Mouse (Mus musculus) embryo, embryonic 11.5 days (tissue): ENCODE results near the gene Actn1.

Experiments used
- DNase-seq: peaks from one replicate; pipeline ENCODE4 v3.0.0-alpha.2; 2012; ENCODE audit warnings: low read depth, low spot score

Gene Actn1

GRCm38 (mm10) chr12:80136264-80136930 is 123.8 kb downstream of the Actn1 start:
- no peak for DNase-seq

DNA sequence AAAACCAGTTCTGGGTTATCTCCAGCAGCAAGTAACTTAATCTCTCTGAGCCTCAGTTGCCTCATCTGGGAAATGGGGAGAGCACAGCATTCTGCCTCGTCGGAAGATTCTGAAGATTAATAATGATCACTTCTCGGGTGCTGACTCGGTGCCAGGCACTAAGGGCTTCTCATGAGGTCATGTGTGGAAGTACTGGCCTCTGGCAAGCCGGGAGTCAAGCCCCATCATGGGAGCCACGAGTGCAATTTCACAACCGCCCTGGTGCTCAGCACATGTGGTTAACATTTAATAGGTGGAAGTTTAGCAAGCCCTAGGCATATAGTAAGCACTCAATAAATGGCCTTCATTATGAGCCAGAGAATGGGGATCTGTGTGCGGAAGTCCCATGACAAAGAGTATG is 125.0 kb downstream of the Actn1 start:
- no peak for DNase-seq

- DNase-seq: no peak
These were observed 127.1 kb downstream of the Actn1 start for GRCm38 (mm10) chr12:80133011-80133545.

DNA sequence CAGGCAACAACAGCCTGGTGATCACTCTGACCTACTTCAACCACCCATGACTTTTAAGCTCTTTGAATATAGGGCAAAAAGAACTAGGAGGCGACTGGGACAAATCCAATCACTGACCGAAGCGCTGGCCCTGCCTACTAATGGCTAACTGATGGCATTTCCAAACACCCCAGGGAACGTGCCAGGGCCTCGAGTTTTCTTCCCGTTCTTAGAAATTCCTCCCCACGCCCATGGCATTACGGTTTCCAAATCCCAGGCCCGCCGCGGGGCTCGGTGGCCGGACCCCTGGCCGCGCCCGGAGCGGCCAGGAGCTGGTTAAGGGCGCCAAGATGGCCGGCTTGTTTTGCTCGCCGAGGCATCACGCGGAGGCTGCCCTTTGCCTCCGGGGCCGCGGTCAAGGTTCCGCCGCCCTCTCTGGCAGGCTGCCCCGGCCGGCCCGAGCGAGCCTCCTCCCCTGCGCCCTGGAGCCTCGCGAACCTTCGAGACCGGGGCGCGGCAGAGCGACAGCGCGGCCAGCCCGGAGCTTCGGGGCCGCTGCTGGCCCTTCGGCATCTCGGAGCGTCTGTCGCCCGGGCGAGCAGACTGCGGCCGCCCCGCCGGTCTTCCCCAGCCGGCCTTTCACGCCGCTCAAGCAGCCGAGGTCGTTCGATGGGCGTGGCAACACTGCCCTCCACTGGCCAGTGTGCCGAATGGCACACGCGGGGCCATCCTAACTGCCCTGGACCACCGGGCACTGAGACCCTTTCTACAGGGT is 127.7 kb downstream of the Actn1 start:
- DNase-seq: no peak

DNA sequence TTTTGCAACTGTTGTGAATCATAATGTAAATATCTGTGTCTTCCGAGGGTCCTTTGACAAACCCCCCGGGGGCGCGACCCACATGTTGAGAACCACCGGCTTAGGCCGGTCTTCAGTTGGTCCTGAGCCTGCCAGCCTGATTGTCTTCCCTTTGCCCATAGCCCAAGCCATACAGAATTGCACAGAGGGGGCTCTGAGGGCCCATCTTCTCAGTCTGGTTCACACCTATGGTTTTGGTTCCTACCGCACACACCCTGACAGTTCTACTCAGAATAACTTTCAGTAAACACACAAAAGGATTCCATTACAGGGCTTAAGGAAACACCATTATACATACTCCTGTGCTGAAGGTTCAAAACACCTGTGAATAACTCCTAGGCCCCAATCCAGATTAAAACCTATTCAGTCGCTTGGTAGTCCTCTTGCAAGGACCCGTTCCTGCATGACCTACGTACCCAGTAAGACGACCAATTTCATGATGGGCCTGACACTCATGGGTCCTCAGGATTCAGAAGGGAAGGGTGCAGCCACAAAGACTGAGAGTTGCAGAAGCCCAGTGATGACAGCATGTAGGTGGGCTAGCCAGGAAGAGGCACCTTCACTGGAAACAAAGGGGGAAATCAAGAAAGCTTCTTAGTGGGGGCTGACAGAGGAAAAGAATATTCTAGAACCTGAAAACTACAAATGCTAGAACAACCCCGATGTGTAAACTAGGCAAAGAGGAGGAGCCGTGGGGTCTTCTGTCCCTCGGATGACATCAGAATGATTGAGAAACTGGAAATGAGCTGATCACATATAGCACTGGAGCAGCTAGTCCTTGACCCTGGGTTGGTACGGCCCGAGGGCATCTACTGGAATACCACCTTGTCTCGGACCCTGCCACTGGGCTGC is 128.6 kb downstream of the Actn1 start:
- DNase-seq: no peak

GRCm38 (mm10) chr12:80130558-80131358 is 129.4 kb downstream of the Actn1 start:
- no peak for DNase-seq

DNA sequence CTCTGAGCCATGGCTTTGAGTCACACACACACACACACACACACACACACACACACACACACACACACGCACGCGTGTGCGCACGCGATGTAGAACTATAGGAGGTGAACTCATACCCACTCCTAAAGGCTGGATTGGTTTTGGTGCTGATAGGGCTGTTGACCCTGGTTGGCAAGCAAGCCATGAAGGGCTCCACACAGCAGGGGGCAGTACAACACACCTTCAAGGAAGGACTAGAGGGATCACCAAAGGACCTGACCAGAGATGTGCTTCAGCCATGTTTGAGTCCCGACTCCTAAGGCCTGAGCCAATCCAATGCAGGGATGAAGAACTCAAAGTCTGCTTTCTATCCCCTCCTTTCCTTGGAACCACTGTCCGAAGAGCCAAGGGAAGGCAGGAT is 130.6 kb downstream of the Actn1 start:
- DNase-seq: no peak

GRCm38 (mm10) chr12:80127191-80127762 is 132.9 kb downstream of the Actn1 start:
- no peak for DNase-seq

DNA sequence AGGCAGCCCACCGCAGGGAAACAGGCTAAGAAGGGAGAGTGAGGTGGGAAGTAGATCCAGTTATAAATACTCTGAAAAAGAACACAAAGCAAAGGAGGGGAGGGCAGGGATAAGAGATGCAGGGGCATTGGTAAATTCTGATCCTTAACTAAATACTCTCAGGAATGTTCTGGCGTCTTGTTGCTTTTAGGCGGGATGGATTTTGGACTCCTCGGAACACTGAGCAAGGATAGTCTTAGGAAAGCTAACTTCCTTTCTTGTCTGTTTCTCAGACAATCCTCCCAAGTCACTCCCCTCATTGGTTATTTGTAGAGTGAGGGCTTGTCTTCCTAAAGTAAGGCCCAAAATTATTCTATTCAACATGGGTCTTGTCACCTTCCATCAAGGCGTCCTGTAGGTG is 134.9 kb downstream of the Actn1 start:
- no peak for DNase-seq

DNA sequence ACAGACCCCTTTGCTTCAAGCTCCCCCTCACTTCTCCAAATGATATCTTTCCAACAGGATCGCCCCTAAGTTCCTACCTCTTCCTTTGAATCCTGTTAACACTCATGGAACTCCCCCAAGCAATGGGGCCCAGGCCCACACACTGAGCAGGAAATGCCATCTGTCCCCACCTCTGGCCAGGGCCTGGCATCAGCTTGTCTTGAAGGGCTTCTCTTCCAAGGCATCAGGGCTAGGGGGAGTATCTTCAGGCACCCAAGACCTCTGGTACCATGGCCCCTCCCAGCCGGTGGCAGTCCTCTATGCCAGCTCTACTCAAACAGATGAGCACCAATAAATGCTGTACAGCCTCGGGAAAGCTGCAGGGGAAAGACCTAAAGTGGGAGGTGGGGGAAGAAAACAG is 135.4 kb downstream of the Actn1 start:
- DNase-seq: no peak

DNA sequence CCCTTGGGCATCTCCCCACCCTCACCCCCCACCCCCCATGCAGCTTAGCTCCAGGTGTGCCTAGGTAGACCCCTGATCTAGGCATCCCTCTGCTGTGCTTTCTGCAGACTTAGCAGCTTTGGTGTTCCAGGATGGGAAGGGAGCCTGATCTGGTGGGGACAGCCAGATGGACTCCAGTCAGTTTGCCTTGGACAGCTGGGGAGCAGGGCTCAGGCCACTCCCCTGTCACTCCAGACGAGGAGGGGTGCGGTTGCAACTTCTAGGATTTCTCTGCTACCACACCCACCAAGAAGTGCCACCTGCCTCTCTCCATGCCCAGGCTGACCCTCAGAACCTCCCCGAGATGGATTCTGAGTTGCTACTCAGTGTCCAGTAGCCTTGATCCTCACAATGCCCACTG is 136.0 kb downstream of the Actn1 start:
- DNase-seq: no peak

DNA sequence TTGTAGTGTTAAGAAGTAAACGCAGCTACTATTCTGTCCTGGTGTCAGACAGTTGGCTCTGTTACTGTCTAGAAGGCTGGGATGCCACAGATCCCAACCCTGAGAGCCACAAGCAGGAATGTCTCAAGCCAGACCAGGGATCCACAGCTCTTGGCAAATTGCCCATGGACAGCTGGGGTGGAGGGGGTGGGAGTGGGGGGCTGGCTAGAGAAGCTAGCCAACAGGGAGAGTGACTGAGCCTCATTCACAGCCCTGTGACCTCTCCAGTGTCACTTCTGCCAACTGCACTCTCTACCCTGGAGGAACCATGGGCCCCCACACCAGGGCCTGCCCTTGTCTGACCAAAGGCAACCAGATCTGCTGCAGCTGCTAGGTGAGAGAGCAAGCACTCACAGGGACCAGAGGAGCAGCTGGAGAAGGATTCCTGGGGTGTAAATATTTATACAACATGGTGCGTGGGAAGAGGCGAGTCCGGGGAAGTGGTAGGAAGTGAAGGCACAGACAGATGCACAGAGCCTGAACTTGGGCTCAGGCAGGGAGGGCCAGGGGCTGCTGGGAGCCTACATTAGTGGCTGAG is 136.9 kb downstream of the Actn1 start:
- no peak for DNase-seq

- DNase-seq: no peak
These were observed 138.7 kb downstream of the Actn1 start for GRCm38 (mm10) chr12:80121438-80121837.

DNA sequence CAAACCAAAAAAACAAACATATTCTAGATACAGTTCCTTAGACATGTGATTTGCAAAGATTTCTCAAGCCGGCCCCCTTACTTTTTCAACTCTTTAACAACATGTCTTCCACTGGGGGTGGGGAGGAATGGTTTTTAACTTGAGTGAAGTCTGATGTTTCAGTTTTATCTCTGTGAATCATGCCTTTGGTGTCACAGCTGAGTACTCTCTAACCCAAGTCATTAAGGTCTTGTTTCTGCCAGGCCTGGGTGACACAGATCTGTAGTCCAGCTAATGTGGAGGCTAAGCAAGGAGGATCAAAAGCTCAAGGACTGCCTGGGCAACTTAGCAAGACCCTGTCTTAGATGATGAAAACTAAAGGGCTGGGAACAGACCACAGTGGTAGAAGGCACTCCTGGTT is 141.6 kb downstream of the Actn1 start:
- DNase-seq: no peak
